Mouse (Mus musculus): ENCODE measurements around the gene Bbip1. TPM values are rescaled to one million over a fixed set of nuclear protein-coding genes. Genes with fewer than 3 reads are reported as not detected.
A peak's percentile ranks its signal among the peaks of the same experiment; 100 is the strongest.

Gene Bbip1
- polyA plus RNA-seq, 1 experiment from 2014 or later = 143 TPM

DNA sequence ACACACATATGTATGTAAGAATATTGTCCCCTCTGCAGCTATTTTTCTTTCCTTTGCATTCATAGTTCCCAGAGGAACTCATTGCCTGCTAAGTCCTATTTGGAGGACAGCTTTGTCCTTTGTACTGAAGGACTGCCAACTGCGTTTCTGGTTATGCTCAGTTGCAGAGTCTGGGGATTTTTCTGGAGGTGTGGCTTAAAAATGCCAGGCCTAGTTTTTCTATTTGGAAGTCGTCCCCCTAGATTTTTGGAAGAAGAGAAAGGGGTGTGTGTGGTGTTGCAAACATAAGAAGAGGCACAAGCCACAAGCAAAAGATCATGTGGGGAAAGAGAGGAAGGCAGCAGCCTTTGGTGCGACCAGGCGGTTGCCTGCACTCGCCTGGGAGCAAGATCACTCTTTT lies 46.4 kb downstream of the Bbip1 start:
- H3K9ac ChIP-seq = no peak overlapping the region
- H3K27me3 ChIP-seq = no peaks in the 10 kb centered on the region; the same call in 1 of the 2 replicates
- no peaks in the 10 kb centered on the region for H3K9me3 ChIP-seq
- ATAC-seq (ENCODE audit: low read depth) = no peak
- H3K4me1 ChIP-seq (replicated peaks) = peaks cover 12% of the 10 kb centered on the region; the same call in 1 of the 2 replicates
- no peak overlapping the region for H3K4me2 ChIP-seq
- H3K4me3 ChIP-seq = no peak overlapping the region
- no peaks in the 10 kb centered on the region for H3K36me3 ChIP-seq
- WGBS = 83% methylated on average over 5 of the region's 5 CpGs
- no peak overlapping the region for H3K27ac ChIP-seq (replicated peaks)

DNA sequence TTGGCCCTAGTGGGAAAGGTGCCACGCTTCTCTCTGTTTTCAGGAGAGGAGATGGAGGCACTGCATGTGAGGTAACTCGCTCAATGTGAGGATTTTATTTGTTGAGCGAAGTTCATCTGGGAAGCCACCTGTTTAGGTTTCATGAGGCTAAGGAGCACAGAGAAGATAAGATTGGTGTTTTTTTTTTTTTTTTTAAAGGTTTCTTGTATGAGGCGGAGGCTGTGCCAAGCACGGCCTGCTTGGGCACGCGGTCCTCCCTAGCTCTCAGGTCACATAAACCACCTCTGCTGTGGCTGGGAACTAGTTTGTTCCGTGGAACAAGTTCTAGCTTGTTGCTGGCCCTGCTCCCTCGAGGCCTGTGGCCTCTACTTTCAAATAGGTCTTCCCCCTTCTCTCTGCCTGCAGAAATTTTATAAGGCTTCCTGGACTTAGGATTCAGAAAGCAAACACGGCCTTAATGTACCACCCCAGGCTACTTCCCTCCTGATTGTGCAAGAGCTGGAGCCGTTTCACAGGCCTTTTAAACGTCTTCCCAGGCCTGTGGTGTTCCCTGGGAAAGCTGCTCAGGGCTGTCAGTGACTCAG lies 49.8 kb downstream of the Bbip1 start:
- Histone ChIP-seq H3K4me1 (replicated peaks) (peaks cover 13% of the 10 kb centered on the region; the same call in 1 of the 2 replicates), H3K27me3 (no peaks in the 10 kb centered on the region; the same call in 1 of the 2 replicates), H3K4me2 (no peak overlapping the region), H3K36me3 (no peaks in the 10 kb centered on the region), H3K27ac (replicated peaks) (no peak overlapping the region), H3K9me3 (no peaks in the 10 kb centered on the region), H3K9ac (no peak overlapping the region), H3K4me3 (no peak overlapping the region)
- no peak for ATAC-seq (ENCODE audit: low read depth)
- 72% methylated on average over 12 of the region's 12 CpGs for WGBS

DNA sequence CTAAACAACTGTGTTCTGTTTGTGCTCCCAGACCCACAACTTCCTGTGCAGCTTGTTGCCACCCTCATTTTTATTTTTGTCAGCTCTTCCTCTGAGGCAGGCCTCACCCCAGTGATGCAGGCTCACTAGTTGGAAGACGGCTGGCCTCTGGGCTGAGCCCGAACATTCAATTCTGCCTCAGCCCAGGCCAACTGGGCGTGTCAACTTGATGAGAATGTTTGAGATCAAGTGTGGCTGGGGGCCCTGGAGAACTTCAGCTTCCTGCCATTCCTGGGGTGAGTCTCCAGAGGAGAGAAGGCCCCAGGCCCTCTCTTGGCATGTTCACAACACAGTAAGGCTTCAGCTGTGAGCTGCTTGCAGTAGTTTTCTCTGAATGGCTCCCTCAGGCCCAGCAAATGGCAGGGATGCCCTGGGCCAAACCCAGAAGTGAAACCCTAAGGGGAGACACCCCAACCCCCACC lies 50.7 kb downstream of the Bbip1 start:
- peaks cover 13% of the 10 kb centered on the region; the same call in 1 of the 2 replicates for H3K4me1 ChIP-seq (replicated peaks)
- H3K4me2 ChIP-seq = no peak overlapping the region
- H3K27me3 ChIP-seq = no peaks in the 10 kb centered on the region; the same call in 1 of the 2 replicates
- no peak for ATAC-seq (ENCODE audit: low read depth)
- H3K9ac ChIP-seq = no peak overlapping the region
- H3K36me3 ChIP-seq = no peaks in the 10 kb centered on the region
- WGBS = 83% methylated on average over 3 of the region's 3 CpGs
- H3K27ac ChIP-seq (replicated peaks) = no peak overlapping the region
- H3K9me3 ChIP-seq = no peaks in the 10 kb centered on the region
- H3K4me3 ChIP-seq = no peak overlapping the region

DNA sequence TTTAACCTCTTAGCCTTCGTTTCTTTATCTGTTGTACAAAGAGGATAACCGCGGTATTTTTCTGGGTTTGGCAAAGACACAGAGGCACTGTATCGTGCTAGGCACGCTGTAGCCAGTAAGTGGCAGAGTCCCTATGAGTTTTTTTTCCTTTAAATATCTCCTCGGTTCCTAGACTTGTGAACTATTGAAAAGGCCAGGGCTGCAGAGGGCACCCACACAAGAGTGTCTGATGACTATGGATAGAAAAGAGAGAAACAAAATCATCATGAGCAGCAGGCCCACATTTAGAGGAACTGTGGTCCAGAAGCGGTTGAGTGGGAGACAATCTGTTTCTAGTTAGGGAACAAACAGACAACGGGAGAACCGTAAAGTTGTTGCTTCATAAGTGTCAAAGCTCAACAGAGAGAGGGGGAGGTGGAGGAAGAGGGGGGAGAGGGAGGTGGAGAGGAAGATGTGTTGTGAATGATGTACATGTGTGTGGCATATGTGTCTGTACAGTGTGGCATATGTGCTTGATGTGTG lies 51.5 kb downstream of the Bbip1 start:
- Histone ChIP-seq H3K4me3 (no peak overlapping the region), H3K36me3 (no peaks in the 10 kb centered on the region), H3K9me3 (no peaks in the 10 kb centered on the region), H3K4me2 (no peak overlapping the region), H3K4me1 (replicated peaks) (peaks cover 13% of the 10 kb centered on the region; the same call in 1 of the 2 replicates), H3K27ac (replicated peaks) (no peak overlapping the region), H3K9ac (no peak overlapping the region), H3K27me3 (no peaks in the 10 kb centered on the region; the same call in 1 of the 2 replicates)
- no peak for ATAC-seq (ENCODE audit: low read depth)
- 79% methylated on average over 9 of the region's 9 CpGs for WGBS

DNA sequence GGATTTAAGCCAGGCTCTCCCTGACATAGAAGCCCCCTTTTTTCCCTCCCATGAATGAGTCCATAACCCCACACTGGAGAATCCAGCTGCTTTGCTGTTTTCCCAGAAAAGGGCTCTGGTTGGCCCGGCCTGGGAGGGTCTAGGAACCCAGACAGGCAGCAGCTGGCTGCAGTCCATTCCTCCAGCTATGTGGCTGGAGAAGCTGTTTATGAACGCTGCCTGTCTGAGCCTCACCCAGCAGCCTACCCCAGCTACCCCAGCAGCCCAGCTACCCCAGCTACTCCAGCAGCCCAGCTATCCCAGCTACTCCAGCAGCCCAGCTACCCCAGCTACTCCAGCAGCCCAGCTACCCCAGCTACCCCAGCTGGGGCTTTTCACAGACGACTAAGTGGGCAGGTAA lies 52.4 kb downstream of the Bbip1 start, which contains the start of gene Pdcd4:
Gene Pdcd4, plus strand, starts transcription at position 171 of the 400 bp plus-strand sequence.
- Histone ChIP-seq H3K27me3 (no peaks in the 10 kb centered on the region), H3K9ac (no peak within 1 kb of the TSS), H3K36me3 (no peaks in the 10 kb centered on the region), H3K4me1 (replicated peaks) (peaks cover 13% of the 10 kb centered on the region; the same call in 1 of the 2 replicates), H3K4me2 (no peak within 1 kb of the TSS), H3K9me3 (no peaks in the 10 kb centered on the region), H3K4me3 (no peak within 1 kb of the TSS), H3K27ac (replicated peaks) (peak within 1 kb of the TSS; percentile 28; the same call in 1 of the 2 replicates)
- ATAC-seq (ENCODE audit: low read depth) = no peak
- 46% methylated on average over 3 of the region's 3 CpGs for WGBS

DNA sequence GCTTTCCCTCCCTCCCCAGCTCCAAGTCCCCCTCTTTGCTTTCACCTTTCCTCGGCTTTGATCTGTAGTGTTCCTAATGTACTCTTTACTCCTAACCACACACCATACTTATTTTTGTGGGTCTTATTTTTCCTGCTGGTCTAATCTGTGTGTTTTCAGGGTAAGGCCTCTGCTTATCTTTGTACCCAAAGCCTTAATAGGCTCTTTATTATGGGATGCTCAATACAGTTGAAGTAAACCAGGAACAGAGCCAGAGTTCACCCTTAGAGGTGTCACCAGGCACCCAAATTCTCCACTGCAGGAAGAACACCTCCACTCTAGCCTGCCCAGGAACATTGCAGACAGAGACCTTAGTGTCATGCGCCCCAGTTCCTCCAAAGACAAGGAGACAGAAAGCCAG lies 52.9 kb downstream of the Bbip1 start:
- no peak overlapping the region for H3K4me3 ChIP-seq
- no peaks in the 10 kb centered on the region for H3K27me3 ChIP-seq
- H3K36me3 ChIP-seq = no peaks in the 10 kb centered on the region
- peak overlapping the region; percentile 28; the same call in 1 of the 2 replicates for H3K27ac ChIP-seq (replicated peaks)
- H3K4me1 ChIP-seq (replicated peaks) = peaks cover 13% of the 10 kb centered on the region; the same call in 1 of the 2 replicates
- H3K4me2 ChIP-seq = no peak overlapping the region
- H3K9me3 ChIP-seq = no peaks in the 10 kb centered on the region
- ATAC-seq (ENCODE audit: low read depth) = no peak
- 87% methylated on average over 2 of the region's 2 CpGs for WGBS
- no peak overlapping the region for H3K9ac ChIP-seq

DNA sequence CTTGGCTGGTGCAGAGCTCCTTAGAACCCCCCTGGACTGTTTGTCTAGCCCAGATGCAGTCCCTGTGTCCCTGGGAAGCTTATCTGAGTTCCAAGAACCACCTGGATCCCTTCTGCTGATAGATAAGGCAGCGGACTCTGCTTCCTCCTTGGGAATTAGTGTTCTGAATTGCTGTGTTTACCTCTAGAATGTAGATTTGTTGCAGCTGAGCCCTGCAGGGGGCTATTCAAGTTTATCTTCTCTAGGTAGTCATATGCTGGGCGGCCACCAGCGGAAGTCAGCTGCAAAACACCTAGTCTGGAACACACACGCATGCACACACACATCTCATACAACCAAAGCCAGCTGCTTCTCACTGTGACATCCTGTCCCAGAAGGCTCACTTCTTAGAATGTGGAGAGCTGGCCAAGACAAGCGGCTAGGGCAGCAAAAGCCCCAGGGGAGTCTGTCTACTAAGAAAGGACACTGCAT lies 53.6 kb downstream of the Bbip1 start:
- Histone ChIP-seq H3K9ac (no peak overlapping the region), H3K4me1 (replicated peaks) (peaks cover 13% of the 10 kb centered on the region; the same call in 1 of the 2 replicates), H3K27ac (replicated peaks) (no peak overlapping the region), H3K9me3 (no peaks in the 10 kb centered on the region), H3K27me3 (no peaks in the 10 kb centered on the region), H3K4me2 (no peak overlapping the region), H3K4me3 (no peak overlapping the region), H3K36me3 (no peaks in the 10 kb centered on the region)
- no peak for ATAC-seq (ENCODE audit: low read depth)
- WGBS = 72% methylated on average over 5 of the region's 5 CpGs

DNA sequence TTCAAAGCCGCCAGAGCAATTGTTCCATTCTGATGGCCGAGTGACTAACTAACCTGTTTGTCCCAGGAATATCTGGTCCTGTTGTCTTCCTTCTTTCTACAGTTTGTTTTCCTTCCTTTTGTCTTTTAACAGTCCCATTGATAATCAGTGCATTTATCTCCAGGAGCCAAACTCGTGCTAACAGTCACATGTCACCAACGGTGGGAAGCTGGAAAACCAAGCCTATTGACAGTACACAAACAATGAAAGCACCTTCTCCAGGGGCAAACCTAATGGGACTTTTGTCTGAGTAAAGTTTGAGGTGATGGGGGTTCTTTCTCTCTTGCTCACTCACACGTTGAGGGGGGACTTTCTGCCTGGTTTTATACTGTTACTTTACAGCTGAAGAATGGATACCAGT lies 54.2 kb downstream of the Bbip1 start:
- WGBS = 59% methylated on average over 5 of the region's 5 CpGs
- Histone ChIP-seq H3K4me2 (no peak overlapping the region), H3K36me3 (no peaks in the 10 kb centered on the region), H3K4me1 (replicated peaks) (peaks cover 13% of the 10 kb centered on the region; the same call in 1 of the 2 replicates), H3K27ac (replicated peaks) (no peak overlapping the region), H3K4me3 (no peak overlapping the region), H3K9ac (no peak overlapping the region), H3K9me3 (no peaks in the 10 kb centered on the region), H3K27me3 (no peaks in the 10 kb centered on the region)
- no peak for ATAC-seq (ENCODE audit: low read depth)

DNA sequence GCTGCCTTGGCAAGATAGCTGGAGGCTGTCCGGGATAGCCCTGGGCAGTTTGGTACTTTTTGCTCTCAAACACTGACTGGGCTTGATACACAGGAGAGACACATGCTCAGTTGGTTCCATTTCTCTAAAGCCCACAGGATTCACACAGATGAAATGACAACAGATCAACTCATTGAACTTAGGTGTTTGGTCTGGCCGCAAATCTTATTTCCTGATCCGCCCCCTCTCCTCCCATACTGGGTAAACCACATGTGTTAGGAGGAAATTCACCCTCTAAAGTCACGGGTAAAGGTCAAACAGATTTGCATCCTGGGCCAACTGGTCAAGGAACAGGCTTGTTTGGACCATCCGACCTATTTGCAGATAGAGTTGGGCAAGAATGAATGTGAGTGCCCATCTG lies 54.9 kb downstream of the Bbip1 start:
- no peaks in the 10 kb centered on the region for H3K36me3 ChIP-seq
- no peak overlapping the region for H3K4me3 ChIP-seq
- H3K9me3 ChIP-seq = no peaks in the 10 kb centered on the region
- H3K4me2 ChIP-seq = no peak overlapping the region
- no peak overlapping the region for H3K9ac ChIP-seq
- no peak overlapping the region for H3K27ac ChIP-seq (replicated peaks)
- 81% methylated on average over 5 of the region's 5 CpGs for WGBS
- no peak for ATAC-seq (ENCODE audit: low read depth)
- H3K4me1 ChIP-seq (replicated peaks) = peaks cover 13% of the 10 kb centered on the region; the same call in 1 of the 2 replicates
- H3K27me3 ChIP-seq = no peaks in the 10 kb centered on the region

DNA sequence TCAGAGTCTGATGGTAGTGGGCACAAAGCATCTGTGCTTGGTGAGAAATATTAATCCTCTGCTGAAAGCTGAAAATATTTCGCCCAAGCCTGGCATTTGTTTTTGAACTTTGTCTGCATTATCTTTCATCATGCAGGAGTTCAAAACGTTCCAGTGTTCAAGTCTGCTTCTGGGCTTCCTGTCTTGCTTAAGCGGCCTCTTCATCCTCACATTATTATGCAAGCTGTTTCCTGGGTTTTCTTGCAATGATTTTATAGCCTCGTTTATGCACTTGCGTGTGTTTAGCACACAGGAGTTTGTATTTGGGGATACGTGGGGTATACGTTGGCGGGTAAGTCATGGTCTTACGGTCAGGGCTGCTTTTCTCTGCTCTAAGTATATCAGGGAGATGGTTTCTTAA lies 56.1 kb downstream of the Bbip1 start:
- Histone ChIP-seq H3K36me3 (no peaks in the 10 kb centered on the region), H3K9ac (no peak overlapping the region), H3K4me3 (no peak overlapping the region), H3K4me2 (no peak overlapping the region), H3K27ac (replicated peaks) (no peak overlapping the region), H3K9me3 (no peaks in the 10 kb centered on the region), H3K27me3 (no peaks in the 10 kb centered on the region), H3K4me1 (replicated peaks) (peaks cover 8% of the 10 kb centered on the region; the same call in 1 of the 2 replicates)
- 81% methylated on average over 9 of the region's 9 CpGs for WGBS
- no peak for ATAC-seq (ENCODE audit: low read depth)

DNA sequence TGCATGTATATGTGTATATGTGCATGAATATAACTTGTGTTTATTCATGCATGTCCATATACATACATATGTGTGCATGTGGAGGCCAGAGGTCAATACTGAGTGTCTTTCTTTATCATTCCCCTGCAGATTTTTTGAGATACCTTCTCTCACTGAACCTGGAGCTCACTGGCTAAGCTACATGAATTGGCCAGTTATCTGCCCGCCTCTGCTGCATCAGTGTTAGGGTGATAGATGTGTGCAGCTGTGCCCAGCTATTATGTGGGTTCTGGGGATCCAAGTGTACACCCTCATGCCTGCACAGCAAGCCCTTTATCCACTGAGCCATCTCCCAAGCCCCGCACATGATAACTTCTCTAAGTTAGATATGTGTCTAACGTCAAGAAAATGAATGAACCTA lies 56.6 kb downstream of the Bbip1 start:
- Histone ChIP-seq H3K27me3 (no peaks in the 10 kb centered on the region), H3K4me1 (replicated peaks) (peaks cover 8% of the 10 kb centered on the region; the same call in 1 of the 2 replicates), H3K4me2 (no peak overlapping the region), H3K9ac (no peak overlapping the region), H3K36me3 (no peaks in the 10 kb centered on the region), H3K4me3 (no peak overlapping the region), H3K9me3 (no peaks in the 10 kb centered on the region), H3K27ac (replicated peaks) (no peak overlapping the region)
- WGBS = 76% methylated on average over 3 of the region's 3 CpGs
- ATAC-seq (ENCODE audit: low read depth) = no peak

DNA sequence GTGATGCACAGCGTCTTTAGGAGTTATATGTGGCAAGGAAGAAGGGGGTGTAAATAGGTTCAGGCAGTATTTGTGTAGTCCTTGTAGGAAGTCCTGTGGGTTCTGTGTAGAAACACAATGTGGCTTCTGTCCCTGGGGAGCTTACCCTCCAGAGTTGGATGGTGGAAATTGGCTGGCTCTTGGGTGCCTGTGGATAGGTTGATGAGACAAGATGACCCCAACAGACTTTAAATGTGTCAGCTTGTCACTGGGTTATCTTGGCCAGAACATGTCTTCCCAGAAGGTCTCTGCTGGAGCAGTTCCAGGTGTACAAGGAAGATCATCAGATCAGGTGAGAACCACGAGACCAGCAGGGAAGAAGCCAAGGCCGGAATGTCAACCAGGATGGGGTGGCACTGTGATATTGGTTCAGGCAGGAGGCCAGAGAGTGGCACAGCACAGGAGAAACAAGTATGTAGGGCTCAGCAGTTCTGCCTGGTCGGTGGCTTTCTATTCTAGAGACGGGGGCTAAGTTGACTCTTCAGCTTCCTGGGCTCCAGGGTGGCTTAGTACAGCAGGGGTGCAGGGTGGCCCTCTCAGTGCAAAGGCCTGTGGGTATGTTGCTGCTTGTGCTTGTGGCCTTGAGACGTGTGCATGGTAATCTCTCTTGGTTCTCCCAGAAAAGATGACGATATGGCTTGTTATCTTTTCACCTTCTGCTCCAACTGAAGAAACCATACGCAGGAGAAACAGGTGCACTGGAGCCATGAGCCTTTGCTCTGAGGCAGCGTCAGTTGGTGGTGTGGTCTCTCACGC lies 57.7 kb downstream of the Bbip1 start:
- Histone ChIP-seq H3K4me2 (no peak overlapping the region), H3K27me3 (no peaks in the 10 kb centered on the region), H3K9ac (no peak overlapping the region), H3K27ac (replicated peaks) (no peak overlapping the region), H3K36me3 (no peaks in the 10 kb centered on the region), H3K4me3 (no peak overlapping the region), H3K4me1 (replicated peaks) (peaks cover 8% of the 10 kb centered on the region; the same call in 1 of the 2 replicates), H3K9me3 (no peaks in the 10 kb centered on the region)
- ATAC-seq (ENCODE audit: low read depth) = no peak
- 87% methylated on average over 10 of the region's 10 CpGs for whole genome bisulfite sequencing
